Mouse (Mus musculus): ENCODE measurements around the gene Rap1gap2.

The Rap1gap2 gene

DNA sequence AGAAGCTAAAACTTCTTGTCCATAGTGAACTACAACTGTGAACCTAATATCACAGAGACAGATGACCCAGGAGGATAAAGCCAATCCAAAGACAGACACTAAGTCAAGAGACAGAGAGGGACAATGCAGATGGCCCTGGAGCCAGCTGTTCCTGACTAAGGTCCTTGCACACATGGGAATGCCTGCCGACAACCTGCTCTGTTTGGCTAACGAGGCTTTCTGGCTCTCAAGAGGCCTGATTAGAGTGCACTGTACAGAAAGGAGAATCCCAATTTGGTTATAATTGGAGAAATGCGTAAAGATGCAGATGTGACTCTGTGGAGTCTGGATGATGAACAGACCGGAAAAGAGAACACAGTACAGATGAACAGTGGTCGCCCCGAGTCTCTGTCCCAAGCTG lies 104.4 kb downstream of the Rap1gap2 start:
- in situ Hi-C loops (cut with MboI, MseI) = no loop called here

DNA sequence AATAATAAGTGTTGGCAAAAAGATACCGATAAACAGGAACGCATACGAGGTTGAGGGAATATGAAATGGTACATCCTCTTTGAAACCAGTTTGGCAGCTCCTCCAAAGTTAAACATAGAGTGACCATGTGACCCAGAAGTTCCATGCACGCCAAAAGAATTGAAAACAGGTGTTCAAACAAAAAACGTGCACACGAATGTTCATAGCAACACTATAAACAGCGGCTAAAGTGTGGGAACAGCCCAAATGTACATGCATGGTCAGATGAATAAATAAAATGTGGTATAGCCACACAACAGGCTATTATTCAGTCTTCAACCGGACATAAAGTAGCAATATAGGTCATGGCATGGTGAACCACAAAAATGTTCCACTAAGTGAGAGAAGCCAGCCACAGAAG lies 108.2 kb downstream of the Rap1gap2 start:
- in situ Hi-C loops (cut with MboI, MseI) = no loop called here

DNA sequence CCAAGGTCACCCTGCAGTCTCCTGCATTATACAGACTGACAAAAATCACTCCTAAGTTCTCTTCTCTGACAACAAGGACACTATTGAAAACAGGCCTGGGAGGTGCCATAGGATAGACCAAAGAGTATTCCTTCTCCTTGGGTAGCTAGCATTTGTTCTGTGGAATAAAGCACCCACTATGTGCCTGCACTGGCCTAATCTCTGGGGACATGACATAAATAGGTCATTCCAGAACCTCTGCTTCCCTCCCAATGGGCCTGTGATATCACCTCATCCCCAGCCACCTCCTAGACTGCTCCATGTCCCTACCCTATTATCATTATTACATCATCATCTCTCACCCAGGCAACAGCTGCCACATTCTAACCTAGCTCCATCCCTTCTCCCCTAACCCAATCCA lies 108.7 kb downstream of the Rap1gap2 start:
- in situ Hi-C loops (cut with MboI, MseI) = no loop called here

DNA sequence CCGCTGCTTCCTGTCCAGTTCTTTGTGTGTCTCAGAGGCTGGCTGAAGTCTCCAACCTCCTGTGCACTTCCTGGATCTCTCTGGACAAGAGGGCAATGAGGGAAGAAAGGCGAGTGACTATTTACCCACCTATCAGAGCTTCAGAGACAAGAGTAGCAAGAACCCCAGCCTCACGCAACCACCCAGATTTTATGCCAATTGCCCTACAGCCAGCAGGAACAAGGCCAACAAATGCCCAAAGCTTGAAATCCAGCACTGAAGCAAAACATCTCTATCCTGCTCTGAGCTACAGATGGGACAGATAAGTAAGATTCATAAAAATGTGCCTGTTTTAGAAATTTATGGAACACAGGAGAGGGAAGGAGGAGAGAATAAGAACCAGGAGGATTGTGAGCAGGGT lies 109.7 kb downstream of the Rap1gap2 start:
- in situ Hi-C loops (cut with MboI, MseI) = no loop called here

DNA sequence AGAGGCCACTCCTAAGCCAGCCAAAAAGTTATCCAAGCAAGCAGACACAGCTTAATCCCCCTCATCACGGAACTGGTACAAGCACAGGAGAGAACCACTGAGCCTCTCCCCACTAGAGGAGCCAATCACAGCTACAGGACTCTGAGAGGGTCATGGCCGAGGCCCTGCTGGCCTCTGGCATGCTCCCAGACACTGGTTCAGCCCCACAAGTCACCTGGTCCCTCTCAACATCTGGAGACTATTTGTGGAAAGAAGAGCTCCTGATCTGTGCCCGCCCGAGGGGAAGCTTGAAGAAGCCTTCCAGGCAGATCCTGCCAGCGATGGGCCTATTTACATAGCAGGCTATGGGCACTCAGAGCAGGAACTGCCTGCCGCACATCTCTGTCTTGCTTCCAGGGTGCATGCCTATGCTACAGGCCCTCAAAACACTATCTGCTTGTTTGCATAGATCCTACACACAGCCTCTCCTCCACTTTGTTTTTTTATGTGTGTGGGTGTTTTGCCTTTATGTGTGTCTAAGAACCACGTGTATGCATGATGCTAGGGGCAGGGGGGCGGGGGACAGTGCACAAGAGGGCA lies 111.1 kb downstream of the Rap1gap2 start:
- in situ Hi-C loops (cut with MboI, MseI) = no loop called here

DNA sequence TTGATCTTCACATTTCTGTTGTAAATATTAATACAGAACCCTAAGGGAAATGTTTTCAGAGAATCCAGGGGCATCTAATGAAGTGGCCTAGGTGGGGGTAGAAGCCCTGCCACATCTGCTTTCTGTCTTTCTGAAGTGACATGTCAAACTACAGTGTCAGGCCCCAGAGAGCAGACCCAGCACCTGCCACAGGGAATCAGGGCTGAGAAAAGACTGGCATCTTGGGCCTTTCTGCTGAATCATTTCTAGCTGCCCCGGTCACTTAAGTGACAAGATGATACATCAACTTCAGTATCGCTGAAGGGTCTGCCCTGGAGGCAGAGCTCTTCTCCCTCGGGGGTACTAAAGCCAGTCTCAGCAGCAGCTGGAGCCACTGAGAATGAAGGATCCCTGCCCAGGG lies 111.7 kb downstream of the Rap1gap2 start:
- in situ Hi-C loops (cut with MboI, MseI) = no loop called here

DNA sequence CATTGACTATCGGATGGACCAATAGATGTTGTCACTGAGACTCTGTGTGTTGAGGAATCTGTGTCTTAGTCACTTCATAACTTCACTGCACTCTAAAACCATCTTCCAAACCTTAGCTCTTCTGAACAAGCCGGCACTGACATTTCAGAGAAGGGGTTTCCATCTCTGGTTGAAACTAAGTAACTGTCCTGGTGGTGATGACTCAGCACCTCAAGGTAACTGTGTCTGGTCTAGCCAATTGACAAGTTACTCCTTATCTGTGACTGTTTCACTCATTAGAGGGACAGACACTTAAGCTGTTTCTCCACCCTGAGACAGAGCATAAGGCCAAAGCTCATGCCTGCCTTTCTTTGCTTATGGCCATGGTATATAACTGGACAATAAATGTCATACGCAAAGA lies 114.1 kb downstream of the Rap1gap2 start:
- in situ Hi-C loops (cut with MboI, MseI) = no loop called here

DNA sequence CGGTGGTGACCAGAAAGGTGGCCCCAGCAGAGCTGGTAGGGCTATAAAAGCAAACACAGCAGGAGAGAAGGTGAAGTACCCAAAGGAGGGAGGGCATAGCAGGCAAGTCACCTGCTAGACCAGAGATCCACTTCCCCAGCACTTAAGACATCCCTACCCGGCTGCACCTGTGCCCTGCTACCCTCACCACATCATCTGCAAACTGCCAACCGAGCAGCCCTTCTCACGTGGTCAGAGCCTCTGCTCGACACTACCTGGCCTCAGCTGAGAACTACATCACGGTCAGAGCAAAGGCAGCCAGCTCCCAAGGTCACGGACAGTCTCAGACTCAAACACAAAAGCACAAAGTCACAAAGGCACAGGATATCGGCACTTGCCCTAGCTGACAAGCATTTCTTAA lies 116.8 kb downstream of the Rap1gap2 start:
- in situ Hi-C loops (cut with MboI, MseI) = no loop called here

DNA sequence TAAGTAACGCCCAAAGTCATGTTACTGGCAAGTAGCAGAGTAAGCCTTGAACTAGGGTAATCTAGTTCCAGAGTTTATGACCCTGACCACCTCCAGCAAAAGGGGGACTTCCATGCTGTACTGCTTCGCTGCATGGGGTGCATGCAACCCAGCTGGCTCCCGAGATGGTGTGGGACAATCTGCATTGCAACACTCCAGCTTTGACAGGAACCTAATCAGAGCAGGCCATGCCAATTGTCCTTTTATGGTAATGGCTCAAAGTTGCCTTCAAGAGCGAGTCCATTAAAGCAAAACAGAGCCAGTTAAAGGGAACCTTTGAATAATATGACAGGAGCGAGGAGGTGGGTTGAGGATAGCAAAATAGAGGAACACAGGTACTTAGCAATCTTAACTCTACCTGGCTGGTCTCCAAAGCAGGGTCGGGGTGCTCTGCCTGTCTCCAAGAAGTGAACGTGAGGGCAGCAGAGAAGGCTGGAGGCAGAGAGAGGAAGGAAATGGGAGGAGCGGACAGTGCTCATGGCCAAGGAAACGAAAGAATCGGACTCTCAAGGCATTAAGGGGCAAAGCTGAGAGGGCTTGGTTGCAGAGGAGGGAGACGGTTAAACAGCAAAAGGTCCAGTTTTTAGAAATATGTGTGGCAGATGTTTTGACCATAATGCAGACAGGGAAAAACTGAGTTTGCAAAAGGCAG lies 117.4 kb downstream of the Rap1gap2 start:
- in situ Hi-C loops (cut with MboI, MseI) = no loop called here

DNA sequence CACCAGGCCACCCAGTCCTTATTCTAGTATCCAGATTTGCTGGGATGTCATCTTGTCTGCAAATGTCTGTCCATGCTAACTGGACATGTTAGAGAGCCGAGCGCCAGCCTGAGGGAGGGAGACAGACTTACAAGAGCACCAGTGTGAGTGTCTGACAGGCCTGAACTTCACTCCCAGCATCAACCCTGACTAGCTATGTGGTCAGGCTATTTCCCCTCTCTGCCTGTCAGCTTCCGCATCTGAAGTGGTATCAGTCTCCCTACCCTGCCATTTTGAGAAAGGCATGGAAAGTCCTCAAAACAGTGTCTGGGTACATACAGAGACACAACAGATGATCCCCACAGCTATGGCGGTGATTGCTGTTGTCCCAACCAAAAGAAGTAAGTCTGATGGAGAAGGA lies 119.6 kb downstream of the Rap1gap2 start:
- in situ Hi-C loops (cut with MboI, MseI) = no loop called here

DNA sequence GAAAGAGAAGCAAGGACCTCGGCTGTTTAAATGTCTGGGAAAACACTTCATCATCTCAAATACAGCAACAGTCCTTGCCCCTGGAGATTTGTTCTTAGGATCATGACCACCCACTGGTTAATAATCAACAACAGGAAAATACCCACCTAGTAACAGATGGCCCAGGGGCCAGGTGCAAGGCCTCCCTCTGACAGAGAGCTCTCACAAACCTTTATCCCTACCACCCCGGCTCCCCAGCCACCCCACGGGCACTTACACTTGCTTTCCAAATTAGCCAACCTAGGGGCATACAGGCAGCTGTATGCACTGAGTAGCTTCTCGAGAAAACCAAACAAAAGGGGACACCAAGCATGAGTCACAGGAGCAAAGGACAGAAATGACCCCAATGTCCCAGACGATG lies 121.5 kb downstream of the Rap1gap2 start:
- in situ Hi-C loops (cut with MboI, MseI) = no loop called here

DNA sequence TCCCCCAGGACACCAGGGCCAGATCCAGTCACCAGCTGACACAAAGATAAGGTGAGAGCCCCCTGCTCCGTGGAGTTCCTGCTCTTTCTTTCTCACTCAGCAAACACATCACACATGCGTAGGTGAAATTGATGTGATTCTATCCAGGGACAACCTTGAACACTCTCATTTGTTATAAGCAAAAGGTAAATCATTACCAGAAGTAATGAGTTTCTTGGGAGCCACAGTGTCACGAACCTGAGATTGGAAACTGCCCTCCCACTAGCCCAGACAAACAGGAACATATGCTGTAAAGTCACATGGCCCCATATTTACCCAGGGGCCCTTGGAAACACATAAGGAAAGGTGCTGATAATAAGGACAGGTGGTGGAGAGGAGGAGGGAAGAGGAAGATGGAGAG lies 122.8 kb downstream of the Rap1gap2 start:
- in situ Hi-C loops (cut with MboI, MseI) = no loop called here

DNA sequence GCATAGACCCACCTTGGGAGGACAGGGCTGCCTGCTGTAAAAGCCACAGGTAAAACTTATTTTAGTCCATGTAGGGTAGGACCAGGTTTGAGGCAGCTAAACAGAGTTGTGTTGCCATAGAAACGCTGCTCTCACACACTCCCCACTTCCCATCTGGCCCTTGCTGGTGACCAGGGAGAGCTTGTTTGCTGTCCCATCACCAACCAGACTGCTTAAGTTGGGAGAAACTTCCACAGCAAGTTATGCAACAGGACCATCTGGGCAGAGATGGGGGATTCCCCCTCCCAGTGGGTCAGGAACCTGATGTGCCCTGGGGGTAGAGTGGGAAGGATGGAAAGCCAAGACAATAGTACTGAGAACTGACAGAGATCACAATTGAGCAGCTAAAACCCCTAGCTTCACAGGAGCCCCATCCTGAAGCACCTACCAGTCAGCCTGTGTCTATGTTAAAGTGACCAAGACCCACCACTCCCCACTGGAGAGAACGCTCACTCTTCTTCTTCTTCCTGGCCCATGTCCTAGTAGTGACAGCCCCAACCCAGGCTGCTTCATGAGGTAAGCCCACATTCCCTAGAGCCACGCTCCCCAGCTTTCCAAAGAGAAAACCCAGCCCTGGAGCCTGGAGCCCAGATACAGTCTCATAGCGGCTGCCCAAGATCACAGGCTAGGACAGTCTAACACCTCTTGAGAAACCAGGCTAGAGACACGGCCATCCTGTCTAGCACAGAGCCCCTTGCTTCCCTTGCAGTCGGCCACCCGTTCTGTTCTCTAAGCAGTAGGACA lies 125.1 kb downstream of the Rap1gap2 start:
- in situ Hi-C loops (cut with MboI, MseI) = no loop called here

DNA sequence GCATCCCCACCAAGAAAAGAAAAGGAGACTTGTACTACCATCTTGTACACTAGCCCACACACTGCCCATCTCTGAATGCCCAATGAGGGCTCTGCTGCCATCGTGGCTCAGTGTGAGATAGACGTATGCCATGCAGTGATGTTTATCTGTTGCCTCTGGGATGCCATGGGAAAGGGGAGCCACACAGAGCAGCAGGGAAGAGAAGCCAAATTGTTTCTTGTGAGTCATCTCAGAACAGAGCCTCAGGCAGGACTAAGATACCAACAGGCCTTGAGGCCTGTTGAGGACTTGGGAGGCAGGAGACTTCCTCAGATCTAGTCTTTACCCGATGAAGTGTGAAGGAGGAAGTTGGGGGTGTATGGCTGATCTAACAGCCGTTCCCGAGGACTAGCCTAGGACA lies 126.8 kb downstream of the Rap1gap2 start:
- in situ Hi-C loops (cut with MboI, MseI) = no loop called here

DNA sequence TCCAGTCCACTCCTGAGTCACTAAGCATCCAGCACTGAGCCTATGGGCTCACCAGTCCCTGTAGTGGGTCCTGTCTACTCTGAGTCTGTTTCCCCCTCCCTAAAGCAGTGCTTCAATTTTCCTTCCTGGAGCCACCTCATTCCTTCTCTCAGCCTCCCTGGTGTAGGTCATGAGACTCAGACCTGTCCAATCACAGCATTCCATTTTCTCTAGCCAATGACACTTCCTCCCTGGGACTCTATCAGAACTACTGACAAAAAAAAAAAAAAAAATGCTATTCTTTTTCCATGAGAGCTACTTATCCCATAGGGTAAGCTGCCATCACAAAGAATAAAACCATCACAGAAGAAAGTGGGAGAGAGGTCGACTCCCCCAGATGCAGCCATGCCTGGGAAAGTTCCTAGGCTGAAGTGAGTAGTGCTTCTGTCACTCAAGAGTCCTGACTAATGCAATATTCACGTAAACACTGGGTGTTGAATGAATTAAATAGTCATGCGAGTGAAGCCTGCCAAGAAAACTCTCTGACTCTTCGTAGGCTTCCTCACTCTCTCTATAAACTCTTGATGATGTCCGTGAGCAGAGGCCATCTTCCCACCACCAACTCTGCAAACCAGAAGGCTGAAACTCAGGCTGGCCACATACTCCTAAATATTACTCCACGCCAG lies 127.4 kb downstream of the Rap1gap2 start:
- in situ Hi-C loops (cut with MboI, MseI) = no loop called here

DNA sequence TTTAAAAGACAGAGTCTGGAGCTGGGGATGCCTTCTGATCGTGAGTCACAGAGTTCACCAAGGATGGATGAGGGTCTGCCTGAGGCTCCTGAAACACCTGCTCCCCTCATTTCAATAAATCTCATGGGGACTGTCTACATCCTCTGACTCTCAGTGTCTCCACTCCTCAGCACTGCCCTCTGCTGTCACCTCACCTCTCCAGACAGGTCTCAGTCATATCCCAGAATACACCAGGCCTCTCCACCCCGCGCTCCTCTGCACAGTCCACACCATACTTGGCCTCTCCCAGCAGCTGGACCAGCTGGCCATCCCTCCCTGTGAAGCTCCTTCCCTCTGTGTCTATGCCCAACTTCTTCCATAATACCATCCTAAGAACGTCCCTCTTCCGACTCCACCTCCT lies 128.9 kb downstream of the Rap1gap2 start:
- in situ Hi-C loops (cut with MboI, MseI) = no loop called here

DNA sequence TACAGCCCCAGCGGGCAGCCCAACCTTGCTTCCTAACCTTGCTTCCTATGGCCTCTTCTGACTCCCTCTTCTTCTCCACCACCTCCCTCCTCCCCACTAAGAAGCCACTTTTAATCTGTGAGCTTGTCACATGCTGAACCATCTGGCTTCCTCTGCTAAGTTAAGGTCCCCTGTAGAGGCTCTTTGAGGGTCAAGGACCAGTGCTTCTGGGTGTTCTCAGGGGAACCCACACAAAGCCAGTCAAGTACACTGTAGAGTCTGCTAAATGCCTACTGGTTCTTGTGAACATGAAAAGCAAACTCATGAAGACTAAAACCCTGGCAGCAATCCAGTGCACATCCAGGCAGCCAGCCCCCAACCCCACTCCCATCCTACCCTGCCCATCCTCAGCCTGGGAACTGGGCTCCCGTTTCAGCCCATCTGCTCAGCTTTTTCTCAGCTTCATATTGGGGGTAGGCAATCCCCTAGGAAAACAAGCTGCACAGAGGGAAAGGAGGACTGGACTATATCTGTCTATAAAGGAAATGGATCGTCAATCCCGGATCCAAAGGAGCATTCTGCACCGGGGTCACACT lies 130.9 kb downstream of the Rap1gap2 start:
- in situ Hi-C loops (cut with MboI, MseI) = no loop called here

DNA sequence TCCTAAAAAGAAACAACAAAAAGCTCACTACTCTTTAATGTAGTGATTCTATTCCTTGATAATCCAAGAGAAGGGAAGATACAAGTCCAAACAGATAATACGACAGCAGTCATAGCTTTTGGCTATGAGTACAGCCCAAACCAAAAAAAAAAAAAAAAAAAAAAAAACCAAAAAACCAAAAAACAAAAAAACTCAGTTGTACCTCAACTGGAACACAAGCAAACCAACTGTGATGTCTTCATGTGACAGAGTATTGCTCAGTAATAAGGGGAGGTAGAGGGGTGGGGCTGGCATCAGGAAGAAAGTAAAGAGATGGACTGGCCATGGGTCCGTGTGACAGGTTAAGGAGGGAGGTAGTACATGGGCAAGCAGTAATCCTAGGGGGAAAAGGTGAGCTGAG lies 131.8 kb downstream of the Rap1gap2 start:
- in situ Hi-C loops (cut with MboI, MseI) = no loop called here

DNA sequence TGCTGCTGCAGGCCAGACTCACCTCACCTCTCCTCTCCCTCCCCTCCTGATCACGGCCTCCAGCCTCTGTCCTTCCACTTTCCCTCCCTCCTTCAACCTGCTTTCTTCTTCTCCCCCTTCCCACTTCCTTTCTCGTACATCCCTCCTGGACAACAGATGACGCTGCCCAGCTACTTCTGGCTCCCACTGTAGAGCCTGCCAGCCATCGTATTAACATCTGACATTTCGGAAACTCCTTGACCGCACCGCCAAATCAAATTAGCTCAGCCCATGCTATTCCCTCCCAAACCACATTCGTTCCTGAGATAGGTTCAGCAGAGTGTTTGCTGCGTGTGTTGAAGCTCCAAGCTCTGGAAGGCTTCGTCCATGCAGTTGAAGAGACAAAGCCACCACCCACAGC lies 138.0 kb downstream of the Rap1gap2 start:
- in situ Hi-C loops (cut with MboI, MseI) = no loop called here

DNA sequence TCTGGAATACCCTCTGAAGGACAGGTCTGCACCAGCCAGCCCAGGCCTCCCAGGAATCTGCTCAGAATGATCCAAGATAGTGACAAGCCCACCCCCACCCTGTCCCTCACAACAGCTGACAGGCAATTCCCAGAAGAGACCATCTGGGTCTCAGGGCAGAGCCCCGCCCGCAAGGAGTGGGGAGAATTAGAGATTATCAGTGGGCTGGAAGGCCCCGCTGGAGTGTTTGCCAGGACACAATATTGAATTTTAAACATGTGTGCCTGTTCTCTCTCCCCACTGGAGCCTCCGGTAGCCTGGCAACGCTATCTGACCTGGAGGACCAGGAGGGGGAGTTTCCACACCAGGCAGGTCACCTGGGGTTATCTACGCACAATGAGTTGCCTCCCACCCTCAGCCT lies 142.5 kb downstream of the Rap1gap2 start:
- in situ Hi-C loops (cut with MboI, MseI) = loop anchor here (10.0 kb wide), 1 partner anchor 927 kb away; no protein-coding TSS in a partner anchor

DNA sequence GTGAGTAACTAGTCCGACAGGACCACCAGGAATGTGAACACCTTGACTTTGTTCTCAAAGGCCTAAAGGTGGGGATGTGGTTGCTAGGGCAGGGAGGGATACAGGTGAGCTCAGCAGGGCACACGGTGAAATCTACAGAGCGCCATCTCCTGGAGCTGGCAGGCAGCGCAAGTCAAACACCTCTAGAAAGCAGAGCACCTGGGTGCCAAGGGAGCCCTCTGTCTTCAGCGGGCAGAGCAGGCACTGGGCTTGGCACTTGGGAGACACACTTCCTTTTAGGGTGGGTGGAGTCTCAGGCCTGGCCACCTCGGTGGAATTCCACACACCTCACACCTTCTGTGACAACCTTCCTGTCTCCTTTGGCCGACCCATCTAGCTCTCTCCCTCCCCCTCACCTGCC lies 145.0 kb downstream of the Rap1gap2 start:
- in situ Hi-C loops (cut with MboI, MseI) = loop anchor here (10.0 kb wide), 1 partner anchor 929 kb away; no protein-coding TSS in a partner anchor

Measured in T-helper 1 cell (primary cell).